Mouse (Mus musculus) kidney, embryonic 16.5 days (tissue): ENCODE results near the gene Ldlrad3. TPM values are rescaled to one million over a fixed set of nuclear protein-coding genes. Genes with fewer than 3 reads are reported as not detected.

Experiments
- ATAC-seq: fragments of 200-750 bp; cut with Nextera tagmentation; 2 replicates; pipeline ENCODE4 v1.8.0; 2017; ENCODE audit warnings: moderate TSS enrichment; ENCODE audit not compliant: low FRiP score, low TSS enrichment
- H3K27ac ChIP-seq: fragments of 300-500 bp; sonication (generic); 2 replicates; pipeline ENCODE4 v1.5.1; 2014; ENCODE audit warnings: low read length
- H3K27me3 ChIP-seq: fragments of 300-500 bp; sonication (generic); 2 replicates; pipeline ENCODE4 v1.6.1; 2014; ENCODE audit warnings: low read length, control low read depth, mixed read lengths; ENCODE audit not compliant: insufficient read depth
- H3K36me3 ChIP-seq: fragments of 300-500 bp; sonication (generic); 2 replicates; pipeline ENCODE4 v1.6.1; 2014; ENCODE audit warnings: low read length, control low read depth, mixed read lengths; ENCODE audit not compliant: insufficient read depth
- H3K4me1 ChIP-seq: fragments of 300-500 bp; sonication (generic); 2 replicates; pipeline ENCODE4 v1.6.1; 2014; ENCODE audit warnings: low read length, control low read depth, mixed read lengths; ENCODE audit not compliant: insufficient read depth
- H3K4me2 ChIP-seq: fragments of 300-500 bp; sonication (generic); replicated peaks from 2 replicates; pipeline ENCODE4 v1.6.1; 2014; ENCODE audit warnings: low read depth, low read length
- H3K4me3 ChIP-seq: fragments of 300-500 bp; sonication (generic); 2 replicates; pipeline ENCODE4 v1.5.1; 2014; ENCODE audit warnings: mild to moderate bottlenecking, low read length
- H3K9ac ChIP-seq: fragments of 300-500 bp; sonication (generic); replicated peaks from 2 replicates; pipeline ENCODE4 v1.6.1; 2014; ENCODE audit warnings: low read length
- H3K9me3 ChIP-seq: fragments of 300-500 bp; sonication (generic); 2 replicates; pipeline ENCODE4 v1.6.1; 2016; ENCODE audit warnings: low read length, control low read depth
- WGBS: fragments of 180-500 bp; shearing (Covaris S2); extraction: QIAGEN DNeasy Blood & Tissue Kit; methylation state at CpG from one replicate; pipeline ENCODE4 v1.1.7; 2014; 5-methylcytosine and 5-hydroxymethylcytosine counted together
- polyA plus RNA-seq: library from polyadenylated mRNA; unstranded; fragments of >200 nt; fragmentation: Nextera tagmentation; extraction: Ambion mirVana; gene quantifications from 2 replicates; pipeline ENCODE4 v1.2.1, GENCODE M21; 2015

The Ldlrad3 gene
- polyA plus RNA-seq, 1 experiment from 2014 or later, result 38.3 TPM

DNA sequence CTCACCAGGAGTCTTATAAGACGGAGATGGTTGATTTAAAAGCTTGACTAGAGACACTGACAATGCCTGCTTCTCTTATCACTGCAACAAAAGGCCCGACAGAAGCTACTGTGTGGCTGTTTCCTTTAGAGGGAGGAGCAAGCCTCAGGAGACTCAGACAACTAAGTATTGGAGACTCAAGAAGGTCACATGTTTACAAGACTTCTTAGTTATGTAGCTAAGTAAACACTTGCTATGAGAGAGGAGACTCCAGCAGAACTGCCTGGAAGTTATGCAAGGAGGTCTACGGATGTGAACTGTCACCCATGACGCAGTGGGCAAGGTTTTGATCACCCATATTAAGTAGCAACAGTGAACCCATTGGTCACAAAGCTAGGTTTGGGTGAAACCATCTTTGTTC lies 113.3 kb downstream of the Ldlrad3 start:
- Histone ChIP-seq H3K27me3 (no peaks in the 10 kb centered on the region), H3K4me3 (no peak overlapping the region), H3K36me3 (peaks cover 4% of the 10 kb centered on the region; the same call in 1 of the 2 replicates), H3K4me1 (no peaks in the 10 kb centered on the region), H3K4me2 (no peak overlapping the region), H3K9me3 (no peaks in the 10 kb centered on the region), H3K9ac (no peak overlapping the region), H3K27ac (no peak overlapping the region)
- WGBS, result 75% methylated on average over 4 of the region's 4 CpGs
- ATAC-seq, result no peak

DNA sequence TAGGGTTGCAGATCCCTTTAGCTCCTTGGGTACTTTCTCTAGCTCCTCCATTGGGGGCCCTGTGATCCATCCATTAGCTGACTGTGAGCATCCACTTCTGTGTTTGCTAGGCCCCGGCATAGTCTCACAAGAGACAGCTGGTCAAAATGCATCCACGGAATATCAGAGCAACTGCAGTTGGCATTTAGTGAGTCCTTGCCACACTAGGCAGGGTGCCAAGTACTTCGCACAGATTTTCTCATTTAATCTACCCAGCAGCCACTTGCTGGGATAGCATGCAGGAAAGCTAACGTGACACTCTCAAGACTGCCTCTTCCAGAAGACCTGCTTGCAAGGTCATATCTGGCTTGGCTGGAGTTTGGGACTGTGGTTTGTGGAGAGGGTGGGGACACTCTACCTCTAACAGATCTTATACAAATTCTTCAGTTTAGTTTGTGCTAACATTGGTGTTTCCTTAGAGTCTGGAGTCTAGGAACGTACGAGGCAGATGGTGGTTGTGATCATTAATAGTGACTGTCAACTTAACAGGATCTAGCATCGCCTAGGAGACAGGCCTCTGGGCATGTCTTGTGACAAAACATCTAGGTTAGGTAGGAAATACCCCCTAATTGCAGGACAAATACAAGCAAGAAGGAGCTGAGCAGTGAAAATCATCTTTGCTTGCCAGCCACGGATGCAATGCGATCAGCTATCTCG lies 115.0 kb downstream of the Ldlrad3 start:
- no peak for ATAC-seq

DNA sequence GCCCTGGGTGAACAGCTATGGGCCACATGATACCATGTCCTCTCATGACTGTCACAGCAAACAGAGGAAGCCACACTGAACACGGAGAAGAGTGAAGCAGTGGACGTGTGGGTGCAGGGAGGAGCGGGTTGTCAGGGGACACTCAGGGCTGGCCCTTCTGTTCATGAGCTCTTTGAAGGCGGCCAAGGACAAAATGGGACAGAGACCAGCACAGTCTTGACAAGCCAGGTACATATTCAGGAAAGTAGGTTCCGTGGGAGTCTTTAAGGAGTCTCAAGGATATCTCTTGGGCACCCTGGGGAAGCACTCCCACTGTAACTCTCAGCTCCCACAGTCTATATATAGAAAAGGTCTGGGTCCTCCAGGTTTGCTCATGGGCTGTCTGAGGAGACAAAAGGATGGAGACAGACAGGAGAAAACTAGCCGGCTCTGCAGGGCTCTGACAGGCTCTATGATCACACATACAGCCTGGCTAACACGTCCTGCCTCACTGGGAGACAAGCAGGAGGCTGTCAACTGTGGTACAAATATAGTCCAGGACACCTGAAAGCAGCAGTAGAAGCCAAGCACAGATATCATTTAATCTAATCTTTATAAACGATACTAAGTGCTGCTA lies 121.3 kb downstream of the Ldlrad3 start:
- no peaks in the 10 kb centered on the region for H3K9me3 ChIP-seq
- no peak for ATAC-seq
- H3K36me3 ChIP-seq, result no peaks in the 10 kb centered on the region
- H3K9ac ChIP-seq, result no peak overlapping the region
- no peak overlapping the region for H3K4me2 ChIP-seq
- no peaks in the 10 kb centered on the region for H3K27me3 ChIP-seq
- no peak overlapping the region for H3K4me3 ChIP-seq
- H3K27ac ChIP-seq, result 0 out of 2 replicates have a peak overlapping the region, but pooled peaks have one; percentile 13
- 80% methylated on average over 8 of the region's 8 CpGs for WGBS
- H3K4me1 ChIP-seq, result peaks cover 13% of the 10 kb centered on the region; the same call in 1 of the 2 replicates

More for the DNA sequence above, 115.0 kb downstream of the Ldlrad3 start:
- Histone ChIP-seq H3K9ac (no peak overlapping the region), H3K27me3 (no peaks in the 10 kb centered on the region), H3K9me3 (no peaks in the 10 kb centered on the region), H3K4me2 (no peak overlapping the region), H3K36me3 (peaks cover 4% of the 10 kb centered on the region; the same call in 1 of the 2 replicates), H3K4me1 (no peaks in the 10 kb centered on the region), H3K4me3 (no peak overlapping the region), H3K27ac (no peak overlapping the region)
- whole genome bisulfite sequencing, result 91% methylated on average over 10 of the region's 10 CpGs

DNA sequence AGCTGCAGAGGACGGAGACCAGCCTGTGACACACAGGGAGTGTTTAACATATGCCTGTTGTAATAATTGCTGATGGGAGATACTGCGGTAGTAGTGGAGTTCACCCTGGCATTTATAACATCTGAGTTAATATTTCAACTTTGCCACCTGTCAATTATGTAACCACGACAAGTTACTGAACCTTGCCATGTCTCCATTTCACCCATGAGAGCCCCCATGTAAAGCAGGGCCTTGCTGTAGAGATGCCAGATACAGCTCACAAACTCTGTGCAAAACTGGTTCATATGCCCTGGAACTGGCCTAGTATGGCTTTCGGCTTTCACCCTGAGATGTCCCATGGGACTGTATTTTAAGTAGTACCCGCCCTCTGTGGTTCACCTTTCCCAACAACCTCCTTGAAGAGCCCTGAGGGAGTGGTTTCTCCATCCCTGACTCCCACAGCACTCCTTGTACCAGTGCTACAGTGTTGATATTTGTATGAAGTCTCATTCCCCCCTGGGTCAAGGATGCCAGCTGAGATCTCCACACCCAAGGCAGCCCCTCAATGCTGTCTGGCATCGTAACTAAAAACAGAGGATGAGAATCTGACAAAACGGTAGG lies 122.2 kb downstream of the Ldlrad3 start:
- no peak overlapping the region for H3K9ac ChIP-seq
- H3K27ac ChIP-seq, result 0 out of 2 replicates have a peak overlapping the region, but pooled peaks have one; percentile 22
- no peak overlapping the region for H3K4me3 ChIP-seq
- H3K4me1 ChIP-seq, result peaks cover 13% of the 10 kb centered on the region; the same call in 1 of the 2 replicates
- H3K36me3 ChIP-seq, result no peaks in the 10 kb centered on the region
- no peak overlapping the region for H3K4me2 ChIP-seq
- WGBS, result 69% methylated on average over 7 of the region's 7 CpGs
- H3K27me3 ChIP-seq, result no peaks in the 10 kb centered on the region
- no peaks in the 10 kb centered on the region for H3K9me3 ChIP-seq
- peak; percentile 89 for ATAC-seq

DNA sequence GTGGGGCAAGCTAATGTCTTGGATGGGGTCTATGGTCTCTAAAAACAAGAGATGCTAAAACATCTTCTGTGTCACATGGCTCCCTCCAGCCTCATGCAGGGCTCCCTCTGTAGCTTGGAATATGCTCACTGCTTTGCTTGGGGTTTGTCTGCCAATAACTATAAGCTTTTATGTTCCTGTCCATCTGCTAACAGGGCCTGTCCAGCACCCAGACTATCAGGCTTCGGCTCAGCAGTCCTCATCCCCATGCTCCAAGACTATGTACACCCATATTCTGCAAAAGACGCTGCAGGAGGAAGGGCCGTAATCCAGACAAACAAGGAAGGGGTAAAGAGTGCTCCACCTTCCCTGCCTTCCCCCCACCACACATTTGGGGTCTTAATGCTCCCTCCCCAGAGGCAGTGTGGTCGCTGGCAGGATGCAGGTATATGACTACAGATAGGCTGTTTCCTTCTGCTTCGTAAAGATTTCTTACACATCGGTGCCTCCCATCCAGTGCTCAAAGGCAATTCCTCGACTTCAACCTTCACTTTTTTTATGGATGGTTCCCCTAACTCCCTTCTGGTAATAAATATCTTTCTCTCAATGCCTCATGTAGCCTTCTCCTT lies 123.2 kb downstream of the Ldlrad3 start:
- no peak overlapping the region for H3K4me3 ChIP-seq
- no peak overlapping the region for H3K9ac ChIP-seq
- H3K9me3 ChIP-seq, result no peaks in the 10 kb centered on the region
- H3K27me3 ChIP-seq, result no peaks in the 10 kb centered on the region
- 53% methylated on average over 7 of the region's 7 CpGs for WGBS
- H3K36me3 ChIP-seq, result peaks cover under 1% of the 10 kb centered on the region; the same call in 1 of the 2 replicates
- no peak overlapping the region for H3K4me2 ChIP-seq
- no peak for ATAC-seq
- H3K27ac ChIP-seq, result no peak overlapping the region
- peaks cover 13% of the 10 kb centered on the region; the same call in 1 of the 2 replicates for H3K4me1 ChIP-seq

DNA sequence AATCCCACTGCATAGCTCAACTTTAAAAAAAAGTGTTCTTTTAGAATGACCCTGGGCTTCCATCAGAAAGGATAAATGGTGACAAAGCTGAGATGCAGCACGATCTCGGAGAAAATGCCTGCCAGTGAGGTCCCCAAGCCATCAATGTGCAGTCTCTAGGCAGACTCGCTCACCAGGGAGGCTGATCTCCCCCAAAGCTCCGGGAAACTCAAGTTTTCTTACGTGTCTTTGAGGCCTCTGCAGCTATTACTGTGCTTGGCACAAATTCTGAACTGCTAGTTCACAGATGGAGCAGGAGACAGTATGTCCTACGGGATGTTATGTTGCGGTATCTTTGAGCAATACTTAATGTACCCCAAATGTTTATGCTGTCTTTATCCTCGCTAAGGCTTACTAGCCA lies 124.3 kb downstream of the Ldlrad3 start:
- Histone ChIP-seq H3K9ac (no peak overlapping the region), H3K27ac (no peak overlapping the region), H3K27me3 (no peaks in the 10 kb centered on the region), H3K9me3 (no peaks in the 10 kb centered on the region), H3K36me3 (peaks cover 6% of the 10 kb centered on the region), H3K4me2 (no peak overlapping the region), H3K4me3 (no peak overlapping the region), H3K4me1 (peaks cover 21% of the 10 kb centered on the region)
- 88% methylated on average over 8 of the region's 8 CpGs for WGBS
- ATAC-seq, result no peak

DNA sequence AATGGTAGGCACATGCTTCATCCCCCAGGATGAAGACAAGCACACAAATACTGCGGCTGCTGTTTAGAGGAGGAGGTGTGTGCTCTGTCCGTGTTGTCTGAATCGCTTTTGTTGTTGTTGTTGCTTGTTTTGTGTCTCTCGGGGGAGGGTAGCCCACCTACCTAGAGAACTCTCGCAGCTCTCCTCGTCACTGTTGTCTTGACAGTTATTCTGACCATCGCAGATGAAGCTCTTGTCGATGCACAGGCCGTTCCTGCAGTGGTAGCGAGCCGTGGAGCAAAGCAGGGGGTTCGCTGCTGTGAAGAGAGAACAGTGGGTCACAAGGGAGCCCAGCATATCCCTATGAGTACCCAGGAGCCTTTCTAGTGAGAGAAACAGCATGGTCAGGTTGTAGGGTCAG lies 128.4 kb downstream of the Ldlrad3 start:
- 92% methylated on average over 12 of the region's 12 CpGs for WGBS
- no peaks in the 10 kb centered on the region for H3K9me3 ChIP-seq
- no peak overlapping the region for H3K4me2 ChIP-seq
- H3K9ac ChIP-seq, result no peak overlapping the region
- H3K27ac ChIP-seq, result 0 out of 2 replicates have a peak overlapping the region, but pooled peaks have one; percentile 17
- H3K27me3 ChIP-seq, result no peaks in the 10 kb centered on the region
- ATAC-seq, result no peak
- no peak overlapping the region for H3K4me3 ChIP-seq
- peaks cover 13% of the 10 kb centered on the region; the same call in 1 of the 2 replicates for H3K4me1 ChIP-seq
- peaks cover 8% of the 10 kb centered on the region for H3K36me3 ChIP-seq

DNA sequence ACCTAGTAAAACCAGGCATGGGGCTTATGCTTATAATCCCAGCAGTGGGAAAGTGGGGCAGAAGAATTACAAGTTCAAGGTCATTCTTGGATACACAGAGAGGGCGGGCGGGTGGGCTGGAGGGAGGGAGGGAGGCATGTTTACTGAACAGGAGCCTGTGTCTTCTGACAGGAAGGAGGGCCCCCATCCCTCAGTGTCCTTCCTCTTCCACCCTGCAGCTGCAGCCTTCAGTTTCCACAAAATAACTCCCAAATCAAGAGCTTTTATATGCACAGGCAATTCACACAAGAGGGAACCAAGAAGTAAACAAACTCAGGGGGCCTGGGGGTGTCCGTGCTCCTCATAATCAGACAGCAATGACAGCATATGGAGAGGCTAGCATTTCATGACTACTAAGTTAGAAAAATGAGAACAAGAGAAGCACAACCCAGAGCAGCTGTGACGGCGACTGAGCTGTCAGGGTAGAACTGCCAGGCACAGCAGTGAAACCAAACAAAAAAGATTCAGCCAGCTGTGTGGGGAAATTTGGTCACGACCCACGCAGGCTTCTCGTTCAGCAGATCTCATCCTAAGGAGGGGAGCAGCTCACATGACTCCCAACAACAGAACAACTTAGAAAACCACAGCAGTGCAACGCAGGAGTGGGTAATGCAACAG lies 129.0 kb downstream of the Ldlrad3 start:
- Histone ChIP-seq H3K27ac (peak overlapping the region; percentile 17; the same call in 1 of the 2 replicates), H3K4me3 (no peak overlapping the region), H3K4me2 (no peak overlapping the region), H3K9me3 (no peaks in the 10 kb centered on the region), H3K36me3 (peaks cover 8% of the 10 kb centered on the region), H3K27me3 (no peaks in the 10 kb centered on the region), H3K9ac (no peak overlapping the region), H3K4me1 (peaks cover 13% of the 10 kb centered on the region; the same call in 1 of the 2 replicates)
- ATAC-seq, result no peak
- 41% methylated on average over 9 of the region's 9 CpGs for WGBS

- WGBS, result 84% methylated on average over 8 of the region's 8 CpGs
- no peak overlapping the region for H3K9ac ChIP-seq
- H3K4me2 ChIP-seq, result no peak overlapping the region
- H3K9me3 ChIP-seq, result no peaks in the 10 kb centered on the region
- H3K4me3 ChIP-seq, result no peak overlapping the region
- ATAC-seq, result no peak
- peaks cover 8% of the 10 kb centered on the region for H3K36me3 ChIP-seq
- no peak overlapping the region for H3K27ac ChIP-seq
- H3K4me1 ChIP-seq, result peaks cover 13% of the 10 kb centered on the region; the same call in 1 of the 2 replicates
- H3K27me3 ChIP-seq, result no peaks in the 10 kb centered on the region
These were observed 130.0 kb downstream of the Ldlrad3 start for GRCm38 (mm10) chr2:102056144-102056543.
